Mouse (Mus musculus): ENCODE measurements at regions not wholly inside any gene's neighbourhood (a gene's known extent, or its start where the extent isn't known, plus 50 kb on each side); places are given as distances from the start of the nearest gene placed in this dataset.

GRCm38 (mm10) chr4:8429771-8430170, 190.9 kb upstream of the Car8 start:
- H3K4me3 ChIP-seq (replicated peaks in 1 of 3; ENCODE audit: low read depth in 2 of 3, low read length in 2 of 3, poor library complexity in 1 of 3), result no peak overlapping the region
- H3K36me3 ChIP-seq (replicated peaks in 1 of 2; ENCODE audit: control insufficient read depth in 1 of 2, insufficient read depth in 1 of 2, low read length in 1 of 2), result no peaks in the 10 kb centered on the region
- H3K9ac ChIP-seq (ENCODE audit: insufficient read depth, low read depth), result no peak overlapping the region
- H3K4me1 ChIP-seq (ENCODE audit: control insufficient read depth in 1 of 2, insufficient read depth in 2 of 2), result peaks cover 9 to 38% of the 10 kb centered on the region in 2 experiments
- H3K4me2 ChIP-seq (ENCODE audit: insufficient read depth, low read depth, poor library complexity, severe bottlenecking), result no peak overlapping the region
- DNase-seq (ENCODE audit: extremely low read depth), result no peak
- H3K27me3 ChIP-seq (replicated peaks), result no peaks in the 10 kb centered on the region
- dilution Hi-C loops (cut with MboI; ENCODE audit: extremely low pct_ligation_motif_present, extremely low pct_unique_long_range_greater_than_20kb, low sequenced_read_pairs) (no loop called here), in situ Hi-C loops (cut with MboI; ENCODE audit: low pct_ligation_motif_present, low pct_unique_long_range_greater_than_20kb, low sequenced_read_pairs) (no loop called here)
- TF ChIP-seq IRF4 (IDR thresholded peaks at IDR 0.05; ENCODE audit: low read depth, low read length), result no peak
- no peak for TF ChIP-seq CTCF (conservative IDR thresholded peaks at IDR 0.05 in 1 of 2, IDR thresholded peaks at IDR 0.05 in 1 of 2; ENCODE audit: low read depth in 2 of 2, low read length in 2 of 2)
- H3K79me2 ChIP-seq (replicated peaks; ENCODE audit: control insufficient read depth, extremely low read depth, insufficient read depth, poor library complexity, severe bottlenecking), result no peaks in the 10 kb centered on the region
- H3K27ac ChIP-seq (ENCODE audit: insufficient read depth, low read depth), result no peak overlapping the region
- no peaks in the 10 kb centered on the region for H3K9me3 ChIP-seq (replicated peaks; ENCODE audit: low read length)

- Histone ChIP-seq H3K27me3 (replicated peaks) (no peaks in the 10 kb centered on the region), H3K36me3 (replicated peaks in 1 of 2; ENCODE audit: control insufficient read depth in 1 of 2, insufficient read depth in 1 of 2, low read length in 1 of 2) (no peaks in the 10 kb centered on the region), H3K4me2 (ENCODE audit: insufficient read depth, low read depth, poor library complexity, severe bottlenecking) (peak overlapping the region; percentile 39), H3K9me3 (replicated peaks; ENCODE audit: low read length) (no peaks in the 10 kb centered on the region), H3K4me1 (ENCODE audit: control insufficient read depth in 1 of 2, insufficient read depth in 2 of 2) (peaks cover 9 to 38% of the 10 kb centered on the region in 2 experiments), H3K4me3 (replicated peaks in 1 of 3; ENCODE audit: low read depth in 2 of 3, low read length in 2 of 3, poor library complexity in 1 of 3) (no peak overlapping the region), H3K9ac (ENCODE audit: insufficient read depth, low read depth) (no peak overlapping the region), H3K27ac (ENCODE audit: insufficient read depth, low read depth) (no peak overlapping the region), H3K79me2 (replicated peaks; ENCODE audit: control insufficient read depth, extremely low read depth, insufficient read depth, poor library complexity, severe bottlenecking) (no peaks in the 10 kb centered on the region)
- TF ChIP-seq BHLHE40 (IDR thresholded peaks at IDR 0.05; ENCODE audit: low read depth, low read length) (peak; percentile 82), UBTF (IDR thresholded peaks at IDR 0.05; ENCODE audit: low read depth, low read length) (no peak)
- DNase-seq (ENCODE audit: extremely low read depth), result peak; percentile 65
- dilution Hi-C loops (cut with MboI; ENCODE audit: extremely low pct_ligation_motif_present, extremely low pct_unique_long_range_greater_than_20kb, low sequenced_read_pairs), result no loop called here
- in situ Hi-C loops (cut with MboI; ENCODE audit: low pct_ligation_motif_present, low pct_unique_long_range_greater_than_20kb, low sequenced_read_pairs), result no loop called here
These were observed 190.0 kb upstream of the Car8 start for GRCm38 (mm10) chr4:8428629-8429523.

- Histone ChIP-seq H3K79me2 (replicated peaks; ENCODE audit: control insufficient read depth, extremely low read depth, insufficient read depth, poor library complexity, severe bottlenecking) (no peaks in the 10 kb centered on the region), H3K27me3 (replicated peaks) (no peaks in the 10 kb centered on the region), H3K4me2 (ENCODE audit: insufficient read depth, low read depth, poor library complexity, severe bottlenecking) (no peak overlapping the region), H3K27ac (ENCODE audit: insufficient read depth, low read depth) (no peak overlapping the region), H3K4me3 (replicated peaks in 1 of 3; ENCODE audit: low read depth in 2 of 3, low read length in 2 of 3, poor library complexity in 1 of 3) (no peak overlapping the region), H3K9me3 (replicated peaks; ENCODE audit: low read length) (no peaks in the 10 kb centered on the region), H3K9ac (ENCODE audit: insufficient read depth, low read depth) (no peak overlapping the region), H3K36me3 (replicated peaks in 1 of 2; ENCODE audit: control insufficient read depth in 1 of 2, insufficient read depth in 1 of 2, low read length in 1 of 2) (no peaks in the 10 kb centered on the region), H3K4me1 (ENCODE audit: control insufficient read depth in 1 of 2, insufficient read depth in 2 of 2) (peaks cover 9 to 38% of the 10 kb centered on the region in 2 experiments)
- in situ Hi-C loops (cut with MboI; ENCODE audit: low pct_ligation_motif_present, low pct_unique_long_range_greater_than_20kb, low sequenced_read_pairs) (no loop called here), dilution Hi-C loops (cut with MboI; ENCODE audit: extremely low pct_ligation_motif_present, extremely low pct_unique_long_range_greater_than_20kb, low sequenced_read_pairs) (no loop called here)
- TF ChIP-seq ZNF384 (IDR thresholded peaks at IDR 0.05; ENCODE audit: low read depth, low read length) (no peak), USF2 (conservative IDR thresholded peaks at IDR 0.05; ENCODE audit: low read depth, low read length) (no peak), TBP (conservative IDR thresholded peaks at IDR 0.05; ENCODE audit: low read depth, low read length) (no peak), POLR2A (IDR thresholded peaks at IDR 0.05; ENCODE audit: low read depth, low read length) (no peak), BHLHE40 (IDR thresholded peaks at IDR 0.05; ENCODE audit: low read depth, low read length) (no peak), MXI1 (IDR thresholded peaks at IDR 0.05; ENCODE audit: low read depth, low read length) (no peak), ZC3H11A (IDR thresholded peaks at IDR 0.05; ENCODE audit: low read depth, low read length) (no peak), GABPA (IDR thresholded peaks at IDR 0.05; ENCODE audit: insufficient replicate concordance, low read depth, low read length) (no peak), RAD21 (IDR thresholded peaks at IDR 0.05; ENCODE audit: low read depth, low read length) (no peak), MAX (IDR thresholded peaks at IDR 0.05; ENCODE audit: low read length) (no peak), CTCF (conservative IDR thresholded peaks at IDR 0.05 in 1 of 2, IDR thresholded peaks at IDR 0.05 in 1 of 2; ENCODE audit: low read depth in 2 of 2, low read length in 2 of 2) (no peak), MYC (IDR thresholded peaks at IDR 0.05; ENCODE audit: low read depth, low read length) (no peak), MAFK (IDR thresholded peaks at IDR 0.05; ENCODE audit: insufficient replicate concordance, low read length) (no peak), NRF1 (IDR thresholded peaks at IDR 0.05; ENCODE audit: low read depth, low read length) (no peak), JUND (conservative IDR thresholded peaks at IDR 0.05; ENCODE audit: low read depth, low read length) (no peak), IRF4 (IDR thresholded peaks at IDR 0.05; ENCODE audit: low read depth, low read length) (no peak)
- no peak for DNase-seq (ENCODE audit: extremely low read depth)
These were observed 189.0 kb upstream of the Car8 start for GRCm38 (mm10) chr4:8427812-8428211.
